Mouse (Mus musculus) bone marrow macrophage, adult 2 months (primary cell): Measurements from ENCODE around the gene Rab37.

ENCODE experiments used
- CTCF ChIP-seq: IDR thresholded peaks from 2 replicates; pipeline ENCODE4 v1.5.1; 2012; ENCODE audit warnings: low read depth, mild to moderate bottlenecking, low read length, moderate library complexity
- POLR2A ChIP-seq: IDR thresholded peaks from 2 replicates; pipeline ENCODE4 v1.6.1; 2012; ENCODE audit warnings: mild to moderate bottlenecking, low read depth, low read length, borderline replicate concordance

- TF ChIP-seq POLR2A = no peak
- no peak for TF ChIP-seq CTCF
These were observed 9.0 kb upstream of the Rab37 start for GRCm38 (mm10) chr11:115082196-115082595.
